Mouse (Mus musculus): ENCODE measurements around the gene Dctpp1. TPM values are rescaled to one million over a fixed set of nuclear protein-coding genes. Genes with fewer than 3 reads are reported as not detected.

Gene Dctpp1
- polyA plus RNA-seq (2015; fragmentation: Nextera tagmentation; extraction: Ambion mirVana), result 138 and 147 TPM in 2 replicates

- ATAC-seq (ENCODE audit: low read depth), result peak; percentile 99
- Histone ChIP-seq H3K4me1 (replicated peaks; ENCODE audit: control insufficient read depth, insufficient read depth, low read length) (peaks cover 12% of the 10 kb centered on the region), H3K9ac (ENCODE audit: low read length) (peak within 1 kb of the TSS; percentile 73), H3K36me3 (ENCODE audit: control insufficient read depth, insufficient read depth, low read length) (no peaks in the 10 kb centered on the region), H3K4me2 (ENCODE audit: low read depth, low read length) (peak within 1 kb of the TSS; percentile 88), H3K27ac (ENCODE audit: low read length) (peak within 1 kb of the TSS; percentile 50; the same call in 1 of the 2 replicates), H3K9me3 (ENCODE audit: control insufficient read depth, low read length) (no peaks in the 10 kb centered on the region), H3K27me3 (ENCODE audit: control insufficient read depth, insufficient read depth, low read depth, low read length) (no peaks in the 10 kb centered on the region), H3K4me3 (ENCODE audit: low read length) (peak within 1 kb of the TSS; percentile 83)
- WGBS, result under 1% methylated on average over 50 of the region's 50 CpGs
These were observed at the start of gene Dctpp1 for GRCm38 (mm10) chr7:127260309-127261111. TSS of gene Dctpp1 (minus strand) at chr7:127260709.

DNA sequence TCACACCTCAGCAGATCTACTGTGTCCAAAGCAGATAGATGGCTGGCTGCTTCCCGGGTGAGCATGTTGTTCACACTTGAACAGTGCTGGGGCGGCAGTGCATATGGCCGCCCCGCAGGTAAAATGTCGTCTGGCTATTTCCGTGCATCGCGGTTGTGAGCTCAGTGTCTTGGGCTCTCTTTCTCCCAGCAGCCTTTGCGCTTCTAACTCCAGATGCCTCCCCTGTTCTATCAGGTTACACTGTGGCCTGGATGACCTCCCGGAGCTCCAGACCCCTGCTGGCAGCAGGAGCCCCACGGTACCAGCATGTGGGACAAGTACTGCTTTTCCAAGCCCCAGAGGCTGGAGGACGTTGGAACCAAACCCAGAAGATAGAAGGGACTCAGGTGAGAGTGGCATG, 49.4 kb upstream of the Dctpp1 start:
- H3K9ac ChIP-seq (ENCODE audit: low read length), result no peak overlapping the region
- H3K4me3 ChIP-seq (ENCODE audit: low read length), result no peak overlapping the region
- no peaks in the 10 kb centered on the region for H3K36me3 ChIP-seq (ENCODE audit: control insufficient read depth, insufficient read depth, low read length)
- ATAC-seq (ENCODE audit: low read depth), result no peak
- H3K4me1 ChIP-seq (replicated peaks; ENCODE audit: control insufficient read depth, insufficient read depth, low read length), result no peaks in the 10 kb centered on the region
- no peak overlapping the region for H3K27ac ChIP-seq (ENCODE audit: low read length)
- H3K27me3 ChIP-seq (ENCODE audit: control insufficient read depth, insufficient read depth, low read depth, low read length), result no peaks in the 10 kb centered on the region
- no peaks in the 10 kb centered on the region for H3K9me3 ChIP-seq (ENCODE audit: control insufficient read depth, low read length)
- no peak overlapping the region for H3K4me2 ChIP-seq (ENCODE audit: low read depth, low read length)
- WGBS, result 60% methylated on average over 12 of the region's 12 CpGs

- 59% methylated on average over 4 of the region's 4 CpGs for WGBS
- H3K9me3 ChIP-seq (ENCODE audit: control insufficient read depth, low read length), result no peaks in the 10 kb centered on the region
- no peak overlapping the region for H3K4me2 ChIP-seq (ENCODE audit: low read depth, low read length)
- ATAC-seq (ENCODE audit: low read depth), result peak; percentile 72; the same call in 1 of the 2 replicates
- H3K9ac ChIP-seq (ENCODE audit: low read length), result no peak overlapping the region
- H3K27ac ChIP-seq (ENCODE audit: low read length), result no peak overlapping the region
- H3K4me3 ChIP-seq (ENCODE audit: low read length), result no peak overlapping the region
- H3K36me3 ChIP-seq (ENCODE audit: control insufficient read depth, insufficient read depth, low read length), result no peaks in the 10 kb centered on the region
- no peaks in the 10 kb centered on the region for H3K4me1 ChIP-seq (replicated peaks; ENCODE audit: control insufficient read depth, insufficient read depth, low read length)
- H3K27me3 ChIP-seq (ENCODE audit: control insufficient read depth, insufficient read depth, low read depth, low read length), result no peaks in the 10 kb centered on the region
These were observed 48.4 kb upstream of the Dctpp1 start for GRCm38 (mm10) chr7:127308887-127309286.

- no peak overlapping the region for H3K9ac ChIP-seq (ENCODE audit: low read length)
- H3K36me3 ChIP-seq (ENCODE audit: control insufficient read depth, insufficient read depth, low read length), result no peaks in the 10 kb centered on the region
- 71% methylated on average over 2 of the region's 2 CpGs for WGBS
These were observed 47.9 kb upstream of the Dctpp1 start for GRCm38 (mm10) chr7:127308431-127308830.

DNA sequence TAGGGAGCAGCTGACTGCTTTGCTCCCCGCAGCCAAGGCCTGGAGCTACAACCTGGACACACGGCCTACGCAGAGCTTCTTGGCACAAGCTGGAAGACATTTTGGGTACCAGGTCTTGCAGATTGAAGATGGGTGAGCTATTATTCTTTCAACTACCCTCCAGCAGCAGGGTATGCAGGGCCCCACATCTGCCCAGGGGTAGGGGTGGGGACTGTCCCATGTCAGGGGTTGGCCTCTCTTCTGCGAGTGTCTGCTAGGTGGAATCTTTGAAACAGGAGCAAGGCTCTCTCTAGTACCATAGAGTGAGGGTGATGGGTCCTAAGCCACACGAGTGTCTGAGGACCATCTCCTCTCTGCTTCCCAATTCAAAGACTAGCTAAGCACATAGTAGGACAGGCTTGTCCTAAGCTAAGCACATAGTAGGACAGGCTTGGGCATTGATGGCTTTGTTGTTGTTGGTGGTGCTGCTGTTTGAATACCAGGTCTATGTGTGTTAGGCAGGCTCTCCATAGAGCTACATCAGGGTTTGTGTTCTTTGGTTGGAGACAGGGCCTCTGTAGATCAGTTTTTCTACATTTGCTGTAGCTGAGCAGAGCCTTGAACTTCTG, 37.2 kb upstream of the Dctpp1 start:
- Histone ChIP-seq H3K4me1 (replicated peaks; ENCODE audit: control insufficient read depth, insufficient read depth, low read length) (no peaks in the 10 kb centered on the region), H3K9ac (ENCODE audit: low read length) (no peak overlapping the region), H3K4me2 (ENCODE audit: low read depth, low read length) (no peak overlapping the region), H3K4me3 (ENCODE audit: low read length) (no peak overlapping the region), H3K9me3 (ENCODE audit: control insufficient read depth, low read length) (no peaks in the 10 kb centered on the region), H3K36me3 (ENCODE audit: control insufficient read depth, insufficient read depth, low read length) (no peaks in the 10 kb centered on the region), H3K27me3 (ENCODE audit: control insufficient read depth, insufficient read depth, low read depth, low read length) (no peaks in the 10 kb centered on the region), H3K27ac (ENCODE audit: low read length) (no peak overlapping the region)
- 88% methylated on average over 5 of the region's 5 CpGs for WGBS
- no peak for ATAC-seq (ENCODE audit: low read depth)

More at GRCm38 (mm10) chr7:127308431-127308830, 47.9 kb upstream of the Dctpp1 start:
- no peak overlapping the region for H3K4me3 ChIP-seq (ENCODE audit: low read length)
- H3K4me2 ChIP-seq (ENCODE audit: low read depth, low read length), result no peak overlapping the region
- no peaks in the 10 kb centered on the region for H3K4me1 ChIP-seq (replicated peaks; ENCODE audit: control insufficient read depth, insufficient read depth, low read length)
- no peaks in the 10 kb centered on the region for H3K9me3 ChIP-seq (ENCODE audit: control insufficient read depth, low read length)
- no peaks in the 10 kb centered on the region for H3K27me3 ChIP-seq (ENCODE audit: control insufficient read depth, insufficient read depth, low read depth, low read length)
- no peak overlapping the region for H3K27ac ChIP-seq (ENCODE audit: low read length)
- ATAC-seq (ENCODE audit: low read depth), result no peak

GRCm38 (mm10) chr7:127296786-127297555, 36.5 kb upstream of the Dctpp1 start:
- Histone ChIP-seq H3K9ac (ENCODE audit: low read length) (no peak overlapping the region), H3K27ac (ENCODE audit: low read length) (no peak overlapping the region)
- no peak for ATAC-seq (ENCODE audit: low read depth)

DNA sequence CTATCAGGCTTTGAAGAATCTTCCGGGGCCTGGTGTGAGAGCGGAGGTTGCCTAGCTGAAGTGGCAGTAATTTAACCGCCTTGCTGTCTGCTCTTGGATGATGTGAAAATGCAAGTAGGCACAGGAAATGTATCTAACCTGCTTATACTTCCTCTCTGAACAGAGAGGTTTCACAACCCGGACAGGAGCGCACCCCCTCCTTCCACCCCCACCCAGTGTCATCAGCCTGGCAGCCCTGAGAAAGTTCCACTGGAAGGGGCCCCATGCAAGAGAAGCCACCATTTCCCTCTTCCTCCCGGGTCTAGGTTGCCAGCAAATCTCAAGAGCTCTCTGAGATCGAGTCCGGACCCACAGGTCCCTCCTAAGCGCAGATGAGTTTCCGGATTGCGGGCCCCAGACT, 35.6 kb upstream of the Dctpp1 start, which contains the start of gene Itgal:
TSS of gene Itgal (plus strand) at position 163 of the 400 bp plus-strand sequence.
- no peaks in the 10 kb centered on the region for H3K36me3 ChIP-seq (ENCODE audit: control insufficient read depth, insufficient read depth, low read length)
- ATAC-seq (ENCODE audit: low read depth), result no peak
- no peak within 1 kb of the TSS for H3K27ac ChIP-seq (ENCODE audit: low read length)
- no peak within 1 kb of the TSS for H3K4me2 ChIP-seq (ENCODE audit: low read depth, low read length)
- H3K9ac ChIP-seq (ENCODE audit: low read length), result no peak within 1 kb of the TSS
- no peaks in the 10 kb centered on the region for H3K27me3 ChIP-seq (ENCODE audit: control insufficient read depth, insufficient read depth, low read depth, low read length)
- no peak within 1 kb of the TSS for H3K4me3 ChIP-seq (ENCODE audit: low read length)
- no peaks in the 10 kb centered on the region for H3K4me1 ChIP-seq (replicated peaks; ENCODE audit: control insufficient read depth, insufficient read depth, low read length)
- H3K9me3 ChIP-seq (ENCODE audit: control insufficient read depth, low read length), result no peaks in the 10 kb centered on the region
- 66% methylated on average over 11 of the region's 11 CpGs for WGBS

More at GRCm38 (mm10) chr7:127296786-127297555, 36.5 kb upstream of the Dctpp1 start:
- H3K4me3 ChIP-seq (ENCODE audit: low read length), result no peak overlapping the region
- H3K9me3 ChIP-seq (ENCODE audit: control insufficient read depth, low read length), result no peaks in the 10 kb centered on the region
- H3K36me3 ChIP-seq (ENCODE audit: control insufficient read depth, insufficient read depth, low read length), result no peaks in the 10 kb centered on the region
- no peak overlapping the region for H3K4me2 ChIP-seq (ENCODE audit: low read depth, low read length)
- no peaks in the 10 kb centered on the region for H3K27me3 ChIP-seq (ENCODE audit: control insufficient read depth, insufficient read depth, low read depth, low read length)
- no peaks in the 10 kb centered on the region for H3K4me1 ChIP-seq (replicated peaks; ENCODE audit: control insufficient read depth, insufficient read depth, low read length)
- 73% methylated on average over 5 of the region's 5 CpGs for WGBS

GRCm38 (mm10) chr7:127290142-127290541, 29.6 kb upstream of the Dctpp1 start:
- no peak for ATAC-seq (ENCODE audit: low read depth)
- no peak overlapping the region for H3K4me3 ChIP-seq (ENCODE audit: low read length)
- H3K4me1 ChIP-seq (replicated peaks; ENCODE audit: control insufficient read depth, insufficient read depth, low read length), result no peaks in the 10 kb centered on the region
- H3K9me3 ChIP-seq (ENCODE audit: control insufficient read depth, low read length), result peaks cover 4% of the 10 kb centered on the region; the same call in 1 of the 2 replicates
- no peak overlapping the region for H3K9ac ChIP-seq (ENCODE audit: low read length)
- no peaks in the 10 kb centered on the region for H3K27me3 ChIP-seq (ENCODE audit: control insufficient read depth, insufficient read depth, low read depth, low read length)
- 62% methylated on average over 8 of the region's 8 CpGs for WGBS
- no peaks in the 10 kb centered on the region for H3K36me3 ChIP-seq (ENCODE audit: control insufficient read depth, insufficient read depth, low read length)
- no peak overlapping the region for H3K27ac ChIP-seq (ENCODE audit: low read length)
- no peak overlapping the region for H3K4me2 ChIP-seq (ENCODE audit: low read depth, low read length)

DNA sequence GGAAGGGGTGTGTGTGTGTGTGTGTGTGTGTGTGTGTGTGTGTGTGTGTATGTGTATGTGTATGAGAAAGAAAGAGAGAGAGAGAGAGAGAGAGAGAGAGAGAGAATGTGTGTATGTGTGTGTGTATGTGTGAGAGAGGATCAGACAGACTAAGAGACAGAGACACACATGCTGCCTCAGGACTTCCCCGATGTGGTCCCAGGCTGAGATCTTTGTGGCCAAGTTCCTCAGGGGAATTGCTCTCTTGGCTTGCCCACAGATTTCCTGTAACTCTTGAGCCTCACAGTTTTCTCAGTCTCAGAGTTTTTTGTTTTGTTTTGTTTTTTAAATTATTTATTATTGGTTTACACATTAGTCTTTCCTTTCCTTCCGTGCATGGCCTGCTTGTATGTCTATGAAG, 28.8 kb upstream of the Dctpp1 start:
- Histone ChIP-seq H3K4me3 (ENCODE audit: low read length) (no peak overlapping the region), H3K27me3 (ENCODE audit: control insufficient read depth, insufficient read depth, low read depth, low read length) (no peaks in the 10 kb centered on the region), H3K4me1 (replicated peaks; ENCODE audit: control insufficient read depth, insufficient read depth, low read length) (no peaks in the 10 kb centered on the region), H3K9me3 (ENCODE audit: control insufficient read depth, low read length) (peaks cover 4% of the 10 kb centered on the region; the same call in 1 of the 2 replicates), H3K9ac (ENCODE audit: low read length) (no peak overlapping the region), H3K4me2 (ENCODE audit: low read depth, low read length) (no peak overlapping the region), H3K27ac (ENCODE audit: low read length) (no peak overlapping the region), H3K36me3 (ENCODE audit: control insufficient read depth, insufficient read depth, low read length) (no peaks in the 10 kb centered on the region)
- no peak for ATAC-seq (ENCODE audit: low read depth)
- 77% methylated on average over 2 of the region's 2 CpGs for WGBS
